Mouse (Mus musculus) R1 (cell line): ENCODE data around the gene Cfap69.

ENCODE experiments used
- DNase-seq: peaks from one replicate; pipeline ENCODE4 v3.0.0-alpha.2; 2018; ENCODE audit warnings: low read depth, low spot score

Cfap69 gene

DNA sequence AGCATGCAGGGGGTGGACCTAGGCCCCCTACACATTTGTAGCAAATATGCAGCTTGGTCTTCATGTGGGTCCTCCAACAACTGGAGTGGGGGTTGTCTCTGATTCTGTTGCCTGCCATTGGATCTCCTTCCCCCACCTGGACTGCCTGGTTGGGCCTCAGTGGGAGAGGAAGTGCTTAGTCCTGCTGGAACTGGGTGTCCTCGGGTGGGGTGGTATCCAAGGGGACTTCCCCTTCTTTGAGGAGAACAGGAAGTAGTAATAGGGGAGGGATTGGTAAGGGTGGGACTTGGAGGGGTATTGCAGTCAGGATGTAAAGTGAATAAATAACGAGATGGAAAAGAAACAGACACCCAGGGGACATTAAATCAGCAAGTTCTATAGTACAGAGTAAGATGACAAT is 5.4 kb downstream of the Cfap69 start:
- DNase-seq: no peak

GRCm38 (mm10) chr5:5657932-5658331 is 6.1 kb downstream of the Cfap69 start:
- DNase-seq: no peak

GRCm38 (mm10) chr5:5648817-5649569 is 15.0 kb downstream of the Cfap69 start:
- DNase-seq: no peak

DNA sequence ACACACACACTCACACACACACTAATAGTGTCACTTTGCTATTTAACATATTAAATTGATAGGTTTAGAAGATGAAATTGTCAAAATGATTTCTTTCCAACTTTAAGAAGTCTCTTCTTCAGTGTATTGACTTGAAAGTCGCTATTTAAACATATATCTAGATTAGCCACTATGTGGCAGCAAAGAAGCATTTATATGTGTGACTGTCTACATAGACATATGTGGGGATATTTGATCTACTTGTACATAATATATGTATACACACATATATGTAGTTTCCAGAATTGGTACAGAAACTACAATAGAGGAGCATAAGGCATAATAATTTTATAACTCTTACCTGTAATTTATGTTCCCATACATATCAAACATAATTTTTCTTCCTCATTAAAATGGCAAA is 17.9 kb downstream of the Cfap69 start:
- peak; percentile 31 for DNase-seq

GRCm38 (mm10) chr5:5638496-5638895 is 25.5 kb downstream of the Cfap69 start:
- no peak for DNase-seq

- no peak for DNase-seq
Observed at GRCm38 (mm10) chr5:5625491-5625890, 38.5 kb downstream of the Cfap69 start.

DNA sequence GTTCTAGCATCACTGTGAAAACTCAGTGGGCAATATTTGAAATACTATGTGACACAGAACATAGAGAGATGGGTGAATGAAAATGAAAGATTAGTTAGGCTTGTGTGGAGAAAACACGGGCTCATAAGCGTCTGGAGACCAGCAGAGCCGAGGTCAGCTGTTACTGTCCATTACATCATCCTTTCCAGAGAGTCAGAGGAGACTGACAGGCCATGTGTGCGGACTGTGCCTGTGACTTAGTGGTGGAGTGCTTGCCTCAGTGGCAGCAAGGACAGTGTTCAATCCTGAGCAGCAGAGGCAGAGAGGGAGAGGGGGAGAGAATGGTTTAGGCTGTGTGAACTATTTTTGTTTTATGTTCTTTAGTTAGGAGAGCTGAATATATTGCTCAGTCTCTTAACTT is 45.7 kb downstream of the Cfap69 start:
- no peak for DNase-seq

DNA sequence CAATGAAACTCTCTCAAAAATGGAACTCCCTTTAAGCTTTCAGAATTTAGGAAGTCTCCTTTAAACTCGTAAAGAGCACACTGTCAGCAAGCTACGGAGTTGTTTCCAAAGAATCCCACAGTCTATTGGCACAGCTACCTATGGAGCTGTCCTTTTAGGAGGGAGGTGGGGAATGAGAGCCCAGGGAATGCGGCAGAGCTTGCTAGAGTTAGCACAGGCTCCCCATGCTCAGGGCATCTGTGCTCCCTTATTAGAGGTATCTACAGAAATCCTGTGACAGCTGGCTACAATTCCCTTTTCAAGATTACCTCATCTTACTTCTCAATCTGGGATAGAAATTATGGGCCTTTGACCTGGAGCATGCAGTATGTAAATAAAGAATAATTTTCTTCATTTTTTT is 53.5 kb downstream of the Cfap69 start:
- no peak for DNase-seq

DNA sequence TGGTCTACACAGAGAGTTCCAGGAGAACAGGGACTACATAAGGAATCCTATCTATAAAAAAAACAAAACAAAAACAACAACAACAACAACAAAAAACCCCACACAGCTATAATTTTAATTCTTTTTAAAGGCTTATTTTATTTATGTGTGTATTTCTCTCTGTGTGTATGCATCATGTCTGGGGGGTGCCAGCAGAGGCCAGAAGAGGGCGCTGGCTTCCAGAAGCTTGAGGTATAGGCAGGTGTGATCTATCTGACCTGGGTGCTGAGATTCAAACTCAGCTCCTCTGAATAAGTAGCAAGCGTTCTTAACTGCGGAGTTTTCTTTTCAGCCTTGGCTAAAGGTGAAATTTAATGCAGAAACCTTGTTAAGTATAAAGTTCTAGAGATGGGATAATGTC is 76.4 kb downstream of the Cfap69 start:
- DNase-seq: peak; percentile 54

DNA sequence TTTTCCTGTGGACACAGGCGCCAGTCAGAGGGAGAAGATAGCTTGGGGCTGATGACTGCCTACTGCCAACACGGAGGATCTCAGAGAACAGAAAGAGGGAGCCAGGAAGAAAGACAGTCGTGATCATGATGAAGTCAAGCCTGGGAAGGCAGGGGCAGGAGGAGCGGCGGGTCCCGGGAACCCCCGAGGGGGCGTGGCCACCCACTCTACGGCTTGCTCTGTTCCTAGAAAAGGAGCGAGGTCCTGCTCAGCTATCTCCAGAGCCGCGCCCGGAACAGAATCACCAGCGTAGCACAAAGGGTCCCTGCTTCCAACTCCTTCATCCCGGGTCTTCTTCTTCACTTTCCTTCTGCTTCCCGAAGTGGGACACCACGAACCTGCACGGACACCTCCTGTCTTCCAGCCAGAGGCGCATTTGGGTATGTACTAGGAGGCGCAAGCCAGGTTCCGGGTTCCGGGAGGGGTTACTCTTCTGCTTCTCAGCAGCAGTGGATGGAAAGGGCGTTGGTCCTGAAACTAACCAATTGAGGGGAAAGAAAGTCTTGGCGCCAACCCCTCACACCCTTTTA is 90.2 kb downstream of the Cfap69 start, which contains the start of gene Gm8773:
Gene Gm8773, plus strand, starts transcription at position 51 of the 569 bp plus-strand sequence.
- DNase-seq: peak; percentile 77

GRCm38 (mm10) chr5:5562435-5562834 is 101.6 kb downstream of the Cfap69 start:
- no peak for DNase-seq

GRCm38 (mm10) chr5:5561041-5561706 is 102.9 kb downstream of the Cfap69 start:
- peak; percentile 75 for DNase-seq

- DNase-seq: no peak
Observed at GRCm38 (mm10) chr5:5559798-5560197, 104.2 kb downstream of the Cfap69 start.

DNA sequence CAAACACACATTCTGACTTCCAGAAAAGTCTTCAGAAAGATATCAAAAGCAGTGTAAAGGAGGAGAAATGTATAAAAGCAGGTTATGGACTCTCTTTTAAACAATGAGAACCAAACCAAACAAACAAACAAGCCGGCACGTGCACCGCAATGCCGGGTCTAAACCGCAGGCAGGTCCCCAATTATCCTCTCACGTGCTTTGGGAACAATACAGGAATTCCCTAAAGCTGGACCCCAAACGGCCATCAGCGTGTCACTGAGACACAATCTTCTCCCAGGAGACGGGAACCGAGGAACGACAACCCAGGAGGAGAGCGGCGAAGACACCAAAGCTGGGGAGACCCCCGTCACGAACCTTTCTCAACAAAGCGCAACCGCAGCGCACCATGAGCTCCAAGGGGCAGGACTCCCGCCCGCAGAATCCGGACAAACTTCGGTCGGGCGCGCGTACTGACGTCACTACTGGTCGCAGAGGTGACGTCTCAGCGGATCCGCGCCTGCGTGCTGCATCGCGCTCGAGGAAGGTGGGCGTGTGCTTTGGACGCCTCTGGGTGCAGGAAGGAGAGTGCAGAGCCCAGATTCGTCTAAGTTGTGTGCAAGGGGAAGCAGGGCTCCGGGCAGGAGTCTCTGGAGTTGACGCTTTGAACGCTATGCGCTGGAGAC is 104.8 kb downstream of the Cfap69 start, which contains the start of gene Gtpbp10:
Gene Gtpbp10, minus strand, starts transcription at position 460 of the 662 bp plus-strand sequence.
- DNase-seq: peak; percentile 94

- DNase-seq: no peak
Observed at GRCm38 (mm10) chr5:5551110-5551509, 112.9 kb downstream of the Cfap69 start.

DNA sequence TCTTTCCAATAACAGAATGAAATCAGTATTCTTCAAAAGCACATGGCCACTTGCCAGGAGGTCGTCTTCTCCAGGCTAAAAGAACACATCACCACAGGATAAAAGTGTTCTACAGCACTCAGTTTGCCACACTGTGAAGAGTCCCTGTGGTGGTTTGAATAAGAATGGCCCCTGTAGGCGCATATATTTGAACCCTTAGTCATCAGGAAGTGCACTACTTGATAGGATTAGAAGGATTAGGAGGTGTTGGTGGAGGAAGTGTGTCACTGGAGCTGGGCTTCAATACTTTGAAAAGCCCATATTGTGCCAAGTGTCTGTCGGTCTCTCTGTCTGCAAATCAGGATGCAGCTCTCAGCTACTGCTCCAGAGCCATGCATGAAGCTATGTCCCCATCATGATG is 123.7 kb downstream of the Cfap69 start:
- DNase-seq: peak; percentile 75

DNA sequence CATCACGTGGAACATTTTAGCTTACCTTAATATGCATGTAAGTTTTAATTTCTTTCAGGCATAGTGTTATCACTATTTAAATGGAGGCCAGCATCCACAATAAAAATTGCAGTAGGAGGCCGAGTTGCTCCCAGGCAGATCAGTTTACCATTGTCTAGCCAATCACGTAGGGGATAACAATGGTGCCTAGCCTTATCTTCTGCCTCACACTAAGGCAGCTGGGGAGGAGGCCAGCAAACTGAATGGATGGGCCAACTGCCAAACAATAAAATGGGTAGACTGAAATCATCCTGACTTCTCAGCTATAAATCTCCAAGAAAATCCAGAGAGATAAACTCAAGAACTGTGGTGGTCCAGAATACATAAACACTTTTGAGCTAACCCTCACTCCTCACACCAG is 124.3 kb downstream of the Cfap69 start:
- DNase-seq: no peak

DNA sequence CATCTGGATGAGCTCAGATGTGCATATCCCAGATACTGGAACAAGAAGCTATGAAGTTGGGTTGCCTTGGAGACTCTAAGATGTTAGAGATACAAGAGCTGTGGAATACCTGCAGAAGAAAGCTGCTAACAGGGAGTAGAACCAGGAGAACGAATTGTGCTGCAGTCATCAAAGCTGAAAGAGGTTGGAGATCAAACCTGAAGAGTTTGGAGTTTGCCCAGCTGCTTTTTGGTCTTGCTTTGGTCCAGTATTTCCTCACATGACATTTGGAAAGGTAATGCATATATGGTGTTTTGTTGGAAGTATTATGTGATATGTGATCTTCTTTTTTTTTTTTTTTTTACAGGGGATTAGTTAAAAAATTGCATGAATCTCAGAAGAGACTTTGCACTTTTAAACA is 127.9 kb downstream of the Cfap69 start:
- no peak for DNase-seq

- peak; percentile 32 for DNase-seq
Observed at GRCm38 (mm10) chr5:5533656-5534420, 130.2 kb downstream of the Cfap69 start.
